Mouse (Mus musculus) small intestine, adult 2 months (tissue): Measurements from ENCODE around the gene Cdk5rap1.

Experiments
- CTCF ChIP-seq: fragments of 200-500 bp; IDR thresholded peaks from 2 replicates; pipeline ENCODE4 v1.5.1; 2012; ENCODE audit warnings: low read depth, mild to moderate bottlenecking, control low read depth, inconsistent platforms, low read length, moderate library complexity, mixed read lengths; ENCODE audit not compliant: insufficient replicate concordance, insufficient read length; ENCODE audit errors: extremely low read depth
- POLR2A ChIP-seq: fragments of 200-500 bp; IDR thresholded peaks from 2 replicates; pipeline ENCODE4 v1.6.1; 2012; ENCODE audit warnings: low read depth, mild to moderate bottlenecking, control low read depth, inconsistent platforms, low read length, moderate library complexity

GRCm38 (mm10) chr2:154405447-154405994 lies 32.7 kb upstream of the Cdk5rap1 start:
- TF ChIP-seq CTCF: no peak
- TF ChIP-seq POLR2A: no peak
